Mouse (Mus musculus): ENCODE measurements at regions not wholly inside any gene's neighbourhood (a gene's known extent, or its start where the extent isn't known, plus 50 kb on each side); places are given as distances from the start of the nearest gene placed in this dataset.

- TF ChIP-seq GATA1 (IDR thresholded peaks at IDR 0.05; ENCODE audit: low read length) (no peak), TAL1 (IDR thresholded peaks at IDR 0.05; ENCODE audit: low read length) (no peak)
- no peaks in the 10 kb centered on the region for H3K36me3 ChIP-seq (ENCODE audit: control insufficient read depth)
- H3K27me3 ChIP-seq (ENCODE audit: control insufficient read depth) = no peaks in the 10 kb centered on the region
- H3K4me1 ChIP-seq (ENCODE audit: control insufficient read depth) = no peaks in the 10 kb centered on the region
- H3K9me3 ChIP-seq (ENCODE audit: control insufficient read depth, low read length) = peaks cover 7% of the 10 kb centered on the region
- H3K4me3 ChIP-seq (replicated peaks) = no peak overlapping the region
These were observed 195.7 kb downstream of the Gm26897 start for GRCm38 (mm10) chr5:111929180-111929990.

GRCm38 (mm10) chr5:111929991-111930339 lies 196.2 kb downstream of the Gm26897 start:
- TF ChIP-seq GATA1 (IDR thresholded peaks at IDR 0.05; ENCODE audit: low read length) (no peak), TAL1 (IDR thresholded peaks at IDR 0.05; ENCODE audit: low read length) (no peak)
- Histone ChIP-seq H3K27me3 (ENCODE audit: control insufficient read depth) (no peaks in the 10 kb centered on the region), H3K4me1 (ENCODE audit: control insufficient read depth) (no peaks in the 10 kb centered on the region), H3K36me3 (ENCODE audit: control insufficient read depth) (no peaks in the 10 kb centered on the region), H3K9me3 (ENCODE audit: control insufficient read depth, low read length) (peaks cover 12% of the 10 kb centered on the region), H3K4me3 (replicated peaks) (no peak overlapping the region)

GRCm38 (mm10) chr5:111931733-111932132 lies 198.0 kb downstream of the Gm26897 start:
- TF ChIP-seq GATA1 (IDR thresholded peaks at IDR 0.05; ENCODE audit: low read length) = no peak
- TF ChIP-seq TAL1 (IDR thresholded peaks at IDR 0.05; ENCODE audit: low read length) = no peak
- no peaks in the 10 kb centered on the region for H3K36me3 ChIP-seq (ENCODE audit: control insufficient read depth)
- no peaks in the 10 kb centered on the region for H3K4me1 ChIP-seq (ENCODE audit: control insufficient read depth)
- H3K4me3 ChIP-seq (replicated peaks) = no peak overlapping the region
- H3K27me3 ChIP-seq (ENCODE audit: control insufficient read depth) = no peaks in the 10 kb centered on the region
- H3K9me3 ChIP-seq (ENCODE audit: control insufficient read depth, low read length) = peaks cover 18% of the 10 kb centered on the region

GRCm38 (mm10) chr5:111935381-111936134 lies 201.8 kb downstream of the Gm26897 start:
- H3K4me1 ChIP-seq (ENCODE audit: control insufficient read depth) = no peaks in the 10 kb centered on the region
- H3K4me3 ChIP-seq (replicated peaks) = no peak overlapping the region
- H3K36me3 ChIP-seq (ENCODE audit: control insufficient read depth) = no peaks in the 10 kb centered on the region
- H3K9me3 ChIP-seq (ENCODE audit: control insufficient read depth, low read length) = peaks cover 23% of the 10 kb centered on the region
- TF ChIP-seq GATA1 (IDR thresholded peaks at IDR 0.05; ENCODE audit: low read length) = no peak
- TF ChIP-seq TAL1 (IDR thresholded peaks at IDR 0.05; ENCODE audit: low read length) = no peak
- no peaks in the 10 kb centered on the region for H3K27me3 ChIP-seq (ENCODE audit: control insufficient read depth)

GRCm38 (mm10) chr5:111941831-111942230 lies 208.1 kb downstream of the Gm26897 start:
- TF ChIP-seq TAL1 (IDR thresholded peaks at IDR 0.05; ENCODE audit: low read length) = no peak
- TF ChIP-seq GATA1 (IDR thresholded peaks at IDR 0.05; ENCODE audit: low read length) = no peak
- Histone ChIP-seq H3K36me3 (ENCODE audit: control insufficient read depth) (no peaks in the 10 kb centered on the region), H3K27me3 (ENCODE audit: control insufficient read depth) (no peaks in the 10 kb centered on the region), H3K9me3 (ENCODE audit: control insufficient read depth, low read length) (peaks cover 15% of the 10 kb centered on the region), H3K4me3 (replicated peaks) (no peak overlapping the region), H3K4me1 (ENCODE audit: control insufficient read depth) (no peaks in the 10 kb centered on the region)

GRCm38 (mm10) chr5:111942792-111943191 lies 209.1 kb downstream of the Gm26897 start:
- Histone ChIP-seq H3K9me3 (ENCODE audit: control insufficient read depth, low read length) (peaks cover 18% of the 10 kb centered on the region), H3K4me3 (replicated peaks) (no peak overlapping the region), H3K27me3 (ENCODE audit: control insufficient read depth) (no peaks in the 10 kb centered on the region), H3K36me3 (ENCODE audit: control insufficient read depth) (no peaks in the 10 kb centered on the region), H3K4me1 (ENCODE audit: control insufficient read depth) (no peaks in the 10 kb centered on the region)
- TF ChIP-seq GATA1 (IDR thresholded peaks at IDR 0.05; ENCODE audit: low read length) (no peak), TAL1 (IDR thresholded peaks at IDR 0.05; ENCODE audit: low read length) (no peak)

GRCm38 (mm10) chr5:111943337-111944162 lies 209.8 kb downstream of the Gm26897 start:
- TF ChIP-seq TAL1 (IDR thresholded peaks at IDR 0.05; ENCODE audit: low read length) = no peak
- no peak for TF ChIP-seq GATA1 (IDR thresholded peaks at IDR 0.05; ENCODE audit: low read length)
- Histone ChIP-seq H3K9me3 (ENCODE audit: control insufficient read depth, low read length) (peaks cover 17% of the 10 kb centered on the region), H3K36me3 (ENCODE audit: control insufficient read depth) (no peaks in the 10 kb centered on the region), H3K4me1 (ENCODE audit: control insufficient read depth) (no peaks in the 10 kb centered on the region), H3K4me3 (replicated peaks) (no peak overlapping the region), H3K27me3 (ENCODE audit: control insufficient read depth) (no peaks in the 10 kb centered on the region)

GRCm38 (mm10) chr5:111944273-111944971 lies 210.7 kb downstream of the Gm26897 start:
- peaks cover 13% of the 10 kb centered on the region for H3K9me3 ChIP-seq (ENCODE audit: control insufficient read depth, low read length)
- H3K36me3 ChIP-seq (ENCODE audit: control insufficient read depth) = no peaks in the 10 kb centered on the region
- no peak for TF ChIP-seq TAL1 (IDR thresholded peaks at IDR 0.05; ENCODE audit: low read length)
- no peak for TF ChIP-seq GATA1 (IDR thresholded peaks at IDR 0.05; ENCODE audit: low read length)
- no peaks in the 10 kb centered on the region for H3K4me1 ChIP-seq (ENCODE audit: control insufficient read depth)
- no peaks in the 10 kb centered on the region for H3K27me3 ChIP-seq (ENCODE audit: control insufficient read depth)
- H3K4me3 ChIP-seq (replicated peaks) = no peak overlapping the region

Measured in erythroblast, embryonic 14.5 days (primary cell).